In the genomic region with DNA sequence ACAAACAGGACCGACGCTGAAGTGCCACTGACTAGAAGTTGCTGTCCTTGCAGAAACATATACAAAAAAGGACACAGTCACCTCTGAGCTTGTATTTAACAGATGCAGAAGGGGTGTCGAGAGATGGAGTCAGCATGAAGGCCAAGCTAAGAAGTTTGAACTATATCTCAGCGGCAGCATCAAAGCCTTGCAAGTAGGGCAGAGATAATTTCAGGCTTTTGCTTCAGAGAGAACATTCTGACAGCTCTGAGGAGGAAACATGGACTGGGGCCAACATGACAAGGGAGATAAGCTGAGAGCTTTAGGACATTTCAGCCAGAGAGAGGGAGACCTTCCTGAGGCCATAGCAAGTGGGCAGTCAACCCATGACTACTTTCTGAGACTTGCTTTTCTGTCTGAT, we compare ENCODE assay signal across 12 mouse cellular contexts.
DNase-seq lines count a peak whose midpoint lies in the region; ATAC-seq and TF ChIP-seq lines count a peak whose summit lies in the region.
"Had no signal": no experiment of that assay in that cellular context is flagged by ENCODE, and none has a peak within 500 bp of the region (broad histone marks: within the 10 kb centered on the region; RNA-seq: fewer than 3 reads in every experiment).

No protein-coding gene starts in this region.

- H3K9ac ChIP-seq in heart, postnatal 0 days (replicated peaks; ENCODE audit: low read depth, low read length): no peak overlapping the region
- H3K9ac ChIP-seq: limb, embryonic 15.5 days had no signal

- no peak overlapping the region for H3K4me2 ChIP-seq in heart, postnatal 0 days (ENCODE audit: low read depth, low read length)
- H3K4me2 ChIP-seq: limb, embryonic 15.5 days had no signal

- no peaks in the 10 kb centered on the region for H3K9me3 ChIP-seq in heart, postnatal 0 days (replicated peaks; ENCODE audit: control insufficient read depth, low read length)
- H3K9me3 ChIP-seq: limb, embryonic 15.5 days had no signal

- no peaks in the 10 kb centered on the region for H3K27me3 ChIP-seq in kidney, adult 2 months (replicated peaks; ENCODE audit: control insufficient read depth, insufficient read depth, low read length)
- no peaks in the 10 kb centered on the region for H3K27me3 ChIP-seq in heart, postnatal 0 days (ENCODE audit: control insufficient read depth, insufficient read depth, low read length)
- H3K27me3 ChIP-seq: limb, embryonic 15.5 days; megakaryocyte, embryonic 14.5 days had no signal

- H3K4me1 ChIP-seq in kidney, adult 2 months (ENCODE audit: control insufficient read depth, insufficient read depth, low read length): no peaks in the 10 kb centered on the region
- H3K4me1 ChIP-seq in heart, postnatal 0 days (ENCODE audit: control insufficient read depth, insufficient read depth): no peaks in the 10 kb centered on the region; the same call in 1 of the 2 replicates
- H3K4me1 ChIP-seq: limb, embryonic 15.5 days; megakaryocyte, embryonic 14.5 days had no signal

- no peak overlapping the region for H3K27ac ChIP-seq in kidney, adult 2 months (ENCODE audit: insufficient read depth, low read depth, low read length)
- peak overlapping the region; percentile 34; the same call in 1 of the 2 replicates for H3K27ac ChIP-seq in heart, postnatal 0 days (ENCODE audit: low read depth)
- H3K27ac ChIP-seq: layer of hippocampus, adult 2 months; limb, embryonic 15.5 days had no signal

- WGBS in kidney, adult 2 months: 81% methylated on average over 4 of the region's 4 CpGs
- 19% methylated on average over 4 of the region's 4 CpGs for WGBS in heart, postnatal 0 days

- ATAC-seq in heart, postnatal 0 days (ENCODE audit: insufficient read depth, low read depth): peak; percentile 76
- no peak for ATAC-seq in activated CD4-positive, CD25-positive, alpha-beta regulatory T cell, adult 4 months
- no peak for ATAC-seq in cerebellum, adult (ENCODE audit: insufficient number of reproducible peaks, low FRiP score, low TSS enrichment)
- ATAC-seq: intestine, embryonic 16.5 days had no signal

- TF ChIP-seq CTCF in kidney, adult 2 months (conservative IDR thresholded peaks at IDR 0.05; ENCODE audit: insufficient read depth, insufficient read length, low read depth, low read length): no peak
- TF ChIP-seq CTCF in heart, postnatal 0 days (IDR thresholded peaks at IDR 0.05; ENCODE audit: low read depth): peak; percentile 16; the same call in 1 of the 2 replicates

- TF ChIP-seq POLR2A in kidney, adult 2 months (IDR thresholded peaks at IDR 0.05; ENCODE audit: low read depth, low read length): no peak

- H3K4me3 ChIP-seq in kidney, adult 2 months (ENCODE audit: insufficient read depth, low read depth, low read length): no peak overlapping the region
- H3K4me3 ChIP-seq in heart, postnatal 0 days (ENCODE audit: low read depth, low read length): no peak overlapping the region
- H3K4me3 ChIP-seq: layer of hippocampus, adult 2 months; limb, embryonic 15.5 days; megakaryocyte, embryonic 14.5 days had no signal

- peak; percentile 15 for DNase-seq in kidney, postnatal 10 days
- DNase-seq in kidney, adult 2 months: no peak
- peak; percentile 48 for DNase-seq in brain, adult 2 months (ENCODE audit: low read depth, low spot score)
- DNase-seq in heart, postnatal 0 days (ENCODE audit: low spot score): peak; percentile 62
- DNase-seq in lung, postnatal 36 days: peak; percentile 26
- DNase-seq in layer of hippocampus, postnatal 10 days (ENCODE audit: low spot score in 2 of 2): no peak

- H3K36me3 ChIP-seq in kidney, adult 2 months (ENCODE audit: control insufficient read depth, insufficient read depth, low read length): no peaks in the 10 kb centered on the region
- H3K36me3 ChIP-seq in heart, postnatal 0 days (replicated peaks; ENCODE audit: control insufficient read depth, insufficient read depth, low read length): no peaks in the 10 kb centered on the region
- H3K36me3 ChIP-seq: limb, embryonic 15.5 days had no signal

- peak; percentile 48; the same call in 1 of the 2 replicates for TF ChIP-seq EP300 in heart, postnatal 0 days (IDR thresholded peaks at IDR 0.05; ENCODE audit: low read depth)

Comparison
In these comparisons a context has a peak if more than half of its experiments do, and no peak if none do; other contexts are left out.
1. DNase-seq: peak in kidney, postnatal 10 days (single experiment), brain, adult 2 months (single experiment), heart, postnatal 0 days (single experiment) and lung, postnatal 36 days (single experiment); none in kidney, adult 2 months (single experiment) and layer of hippocampus, postnatal 10 days (0 of 2).